Mouse (Mus musculus) activated CD4-positive, CD25-positive, alpha-beta regulatory T cell (primary cell): Measurements from ENCODE around the gene Casc3. TPM values are rescaled to one million over a fixed set of nuclear protein-coding genes. Genes with fewer than 3 reads are reported as not detected.

Source experiments
- polyA plus RNA-seq, 2 experiments: library from polyadenylated mRNA; unstranded; fragments of 100-300 nt; shearing (Covaris generic); gene quantifications; one replicate each; pipeline ENCODE4 v1.2.1; 2017

Casc3 gene
- 10 to 100 TPM; 57.3 to 71.1 TPM for polyA plus RNA-seq

DNA sequence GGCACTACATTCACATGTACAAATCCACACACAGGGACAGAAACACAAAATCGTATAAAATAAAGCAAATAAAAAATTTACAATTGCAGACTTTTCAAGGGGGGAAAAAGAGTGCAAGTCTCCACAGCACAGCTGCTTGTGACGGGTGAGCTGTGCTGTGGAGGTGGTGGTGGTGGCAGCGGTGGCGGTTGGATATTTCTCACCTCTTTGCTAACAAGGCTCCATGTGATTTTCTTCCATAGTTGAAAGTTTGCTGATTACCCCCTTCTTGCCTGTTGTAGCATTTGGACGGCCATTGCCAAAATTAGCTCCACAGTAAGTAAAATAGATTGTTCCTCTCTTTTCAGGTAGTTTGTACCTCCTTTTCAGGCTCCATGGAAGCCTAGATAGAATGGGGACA, at the start of gene Casc3:
Gene Casc3, plus strand, starts transcription at position 301 of the 400 bp plus-strand sequence.

GRCm38 (mm10) chr11:98774582-98775347, 29.9 kb upstream of the Casc3 start, which contains the start of gene Nr1d1:
Gene Nr1d1, minus strand, starts transcription at chr11:98775333.

GRCm38 (mm10) chr11:98795015-98795713, 9.5 kb upstream of the Casc3 start, which contains the start of gene Msl1:
Gene Msl1, plus strand, starts transcription at chr11:98795516.

GRCm38 (mm10) chr11:98836651-98837141, 32.0 kb downstream of the Casc3 start, which contains the start of gene Rapgefl1:
Gene Rapgefl1, plus strand, starts transcription at chr11:98836785.

GRCm38 (mm10) chr11:98863028-98863750, 58.5 kb downstream of the Casc3 start, which contains the start of gene Wipf2:
Gene Wipf2, plus strand, starts transcription at chr11:98863638.

Other genes starting within 250 kb of the Casc3 start
- gene Ormdl3, start 217.5 kb upstream of the Casc3 start, polyA plus RNA-seq: 10 to 100 TPM; 60.0 to 64.2 TPM
- not detected for gene Lrrc3c, start 206.6 kb upstream of the Casc3 start, polyA plus RNA-seq
- 1 to 10 TPM; 4.5 to 5.4 TPM for gene Gm12355, start 179.2 kb upstream of the Casc3 start, polyA plus RNA-seq
- under 1 TPM in 1 of 2 experiments, not detected in 1; 0.23 TPM for gene Gsdma3, start 178.5 kb upstream of the Casc3 start, polyA plus RNA-seq
- gene Gsdma2, start 158.1 kb upstream of the Casc3 start, polyA plus RNA-seq: under 1 TPM in 1 of 2 experiments, not detected in 1; 0.45 TPM
- under 1 TPM in 1 of 2 experiments, not detected in 1; 0.29 TPM for gene Gsdma, start 140.6 kb upstream of the Casc3 start, polyA plus RNA-seq
- 100 to 1,000 TPM; 120 to 151 TPM for gene Psmd3, start 122.4 kb upstream of the Casc3 start, polyA plus RNA-seq
- gene Csf3, start 103.6 kb upstream of the Casc3 start, polyA plus RNA-seq: not detected
- 10 to 100 TPM; 35.5 to 58.3 TPM for gene Med24, start 75.5 kb upstream of the Casc3 start, polyA plus RNA-seq
- gene Thra, start 64.3 kb upstream of the Casc3 start, polyA plus RNA-seq: 1 to 10 TPM; 1.5 to 5.7 TPM
- 1 to 10 TPM in 1 of 2 experiments, under 1 TPM in 1; 0.90 to 4.9 TPM for gene Nr1d1, start 29.6 kb upstream of the Casc3 start, polyA plus RNA-seq
- gene Msl1, start 9.4 kb upstream of the Casc3 start, polyA plus RNA-seq: 10 to 100 TPM; 20.7 to 23.0 TPM
- gene Rapgefl1, start 31.9 kb downstream of the Casc3 start, polyA plus RNA-seq: under 1 TPM in 1 of 2 experiments, not detected in 1; 0.38 TPM
- gene Wipf2, start 58.7 kb downstream of the Casc3 start, polyA plus RNA-seq: 1 to 10 TPM; 3.2 to 4.3 TPM
- gene Cdc6, start 102.9 kb downstream of the Casc3 start, polyA plus RNA-seq: 10 to 100 TPM; 12.5 to 14.6 TPM
- 10 to 100 TPM; 42.7 to 74.8 TPM for gene Rara, start 122.9 kb downstream of the Casc3 start, polyA plus RNA-seq
- under 1 TPM; 0.36 to 0.64 TPM for gene Gjd3, start 178.1 kb downstream of the Casc3 start, polyA plus RNA-seq
- 10 to 100 TPM; 49.4 to 51.6 TPM for gene Top2a, start 219.3 kb downstream of the Casc3 start, polyA plus RNA-seq
- 100 to 1,000 TPM; 347 to 701 TPM for gene Igfbp4, start 236.3 kb downstream of the Casc3 start, polyA plus RNA-seq